Mouse (Mus musculus): Measurements from ENCODE around the gene Ypel3.

- TF ChIP-seq CTCF (IDR thresholded peaks at IDR 0.05; ENCODE audit: low read depth) (no peak), EP300 (IDR thresholded peaks at IDR 0.05; ENCODE audit: low read depth) (no peak)
Observed at GRCm38 (mm10) chr7:126809723-126810369, 33.1 kb downstream of the Ypel3 start.
